Mouse (Mus musculus) monocyte, adult 2 months (primary cell): ENCODE measurements around the gene Myo6.
"Not testable (repeated sequence)": the region's sequence is repeated elsewhere in the genome, so short reads cannot be mapped to it uniquely, and the experiment has no call there.

Experiments
- DNase-seq, 2 experiments: peaks; one replicate each; pipeline ENCODE4 v3.0.0; 2022; ENCODE audit warnings: low spot score in 2 of 2, low read depth in 1 of 2

The Myo6 gene

DNA sequence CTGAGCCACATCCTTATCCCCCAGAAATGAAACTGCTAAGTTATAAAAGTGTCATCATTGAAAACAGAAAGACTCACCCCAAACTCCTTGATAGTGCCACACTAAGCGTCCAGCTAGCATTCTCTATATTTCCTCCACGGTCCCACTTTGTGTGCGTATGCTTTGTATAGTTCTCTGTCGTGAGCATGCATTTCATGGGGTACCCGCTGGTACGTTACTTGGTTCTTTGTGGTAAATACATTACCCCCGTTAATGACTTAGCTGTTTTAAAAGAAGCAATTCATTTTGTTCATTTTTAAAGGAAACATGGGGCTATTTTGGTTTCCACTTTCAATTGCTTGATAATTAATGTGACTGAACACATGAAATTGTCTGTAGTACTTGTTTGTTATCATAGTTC, 122.0 kb downstream of the Myo6 start:
- no peak for DNase-seq

DNA sequence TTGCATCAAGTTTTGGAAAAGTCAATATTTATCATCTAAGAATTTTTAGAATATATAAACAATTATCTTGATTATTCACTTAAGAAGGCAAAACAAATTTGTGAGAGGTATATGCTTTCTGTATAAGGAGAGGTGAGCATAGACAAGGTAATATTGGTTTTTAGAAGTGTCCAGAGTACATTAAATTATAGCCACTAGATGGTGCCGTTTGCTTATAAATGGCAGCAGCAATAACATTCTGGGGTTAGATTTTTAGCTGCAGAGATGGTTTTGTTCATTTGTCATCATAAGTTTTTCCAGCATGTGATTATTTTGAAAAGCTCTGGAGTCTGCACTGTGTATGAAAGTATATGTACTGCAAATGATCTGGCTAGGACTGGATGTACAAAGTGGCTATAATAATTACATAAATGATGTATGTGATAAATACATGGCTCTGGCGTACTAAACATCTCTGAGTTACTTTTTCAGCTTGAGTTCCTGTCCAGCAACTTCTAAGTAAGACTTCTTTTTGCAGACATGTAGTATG, 128.3 kb downstream of the Myo6 start:
- no peak for DNase-seq

DNA sequence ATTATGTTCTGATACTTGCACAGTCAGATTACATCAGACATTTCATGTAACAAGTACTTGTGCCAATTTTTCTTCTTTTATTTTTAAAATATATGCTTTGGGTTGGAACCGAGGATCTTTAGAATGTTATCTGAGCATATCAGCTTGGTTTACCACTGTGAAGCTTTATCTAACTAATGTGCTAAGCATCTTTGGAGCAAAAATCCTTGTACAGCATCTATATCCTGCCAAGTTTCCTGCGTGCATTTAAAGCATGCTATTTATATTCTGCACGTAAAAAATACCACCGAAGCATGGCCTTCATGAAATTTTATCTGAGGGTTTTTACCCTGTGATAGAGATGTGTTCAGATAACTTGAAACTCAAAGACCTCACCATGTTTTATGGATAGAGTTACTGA, 131.3 kb downstream of the Myo6 start:
- no peak for DNase-seq

DNA sequence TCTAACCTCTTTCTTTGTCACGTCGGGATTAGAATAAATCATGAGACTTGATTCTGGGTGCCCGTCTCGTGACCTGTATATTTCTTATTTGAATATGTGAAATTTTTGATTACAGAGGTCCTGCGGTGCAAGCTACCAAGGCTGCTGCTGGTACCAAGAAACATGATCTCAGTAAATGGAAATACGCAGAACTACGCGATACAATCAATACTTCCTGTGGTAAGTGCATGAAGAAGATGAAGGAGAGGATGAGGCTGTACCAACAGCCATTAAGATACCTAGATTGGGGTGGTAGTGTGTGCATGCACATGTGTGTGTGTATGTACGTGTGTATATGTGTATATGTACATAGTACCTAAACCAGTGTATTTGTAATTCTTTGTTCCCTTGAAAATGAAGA, 134.2 kb downstream of the Myo6 start:
- DNase-seq = no peak

DNA sequence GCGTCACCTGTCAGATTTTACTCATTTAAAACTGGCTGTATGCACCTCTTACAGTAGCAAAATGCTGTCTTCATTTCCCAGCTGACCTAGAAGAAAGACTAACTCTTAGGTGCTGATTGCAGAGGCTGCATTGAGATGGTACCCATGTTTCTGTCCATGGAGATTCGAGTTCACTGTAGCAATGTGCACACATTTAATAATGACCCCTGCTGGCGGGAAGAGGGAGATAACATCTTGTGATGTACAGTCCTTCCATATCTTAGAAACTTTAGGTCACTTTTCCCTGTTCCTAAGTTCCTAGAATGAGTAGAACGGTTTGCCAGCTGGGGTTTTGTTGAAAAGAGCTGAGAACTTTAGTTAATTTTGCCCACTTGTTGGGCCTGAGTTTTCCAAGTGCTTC, 138.7 kb downstream of the Myo6 start:
- DNase-seq = no peak

DNA sequence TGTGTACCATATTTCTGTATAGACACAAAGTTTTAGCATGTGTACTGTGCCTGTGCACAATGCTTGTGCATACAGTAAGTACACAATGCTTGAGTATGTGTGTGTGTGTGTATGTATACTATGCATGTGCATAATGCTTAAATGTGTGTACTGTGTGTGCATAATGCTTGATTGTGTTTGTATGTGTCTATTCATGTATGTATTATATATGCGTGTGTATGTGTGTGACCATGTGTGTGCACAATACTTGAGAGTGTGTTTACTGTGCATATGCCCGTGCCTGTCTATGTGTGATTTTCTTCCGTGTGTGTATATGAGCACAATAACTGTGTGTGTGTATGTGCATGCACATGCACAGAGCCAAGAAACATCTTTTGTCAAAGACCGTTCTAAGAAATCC, 141.6 kb downstream of the Myo6 start:
- no peak for DNase-seq

DNA sequence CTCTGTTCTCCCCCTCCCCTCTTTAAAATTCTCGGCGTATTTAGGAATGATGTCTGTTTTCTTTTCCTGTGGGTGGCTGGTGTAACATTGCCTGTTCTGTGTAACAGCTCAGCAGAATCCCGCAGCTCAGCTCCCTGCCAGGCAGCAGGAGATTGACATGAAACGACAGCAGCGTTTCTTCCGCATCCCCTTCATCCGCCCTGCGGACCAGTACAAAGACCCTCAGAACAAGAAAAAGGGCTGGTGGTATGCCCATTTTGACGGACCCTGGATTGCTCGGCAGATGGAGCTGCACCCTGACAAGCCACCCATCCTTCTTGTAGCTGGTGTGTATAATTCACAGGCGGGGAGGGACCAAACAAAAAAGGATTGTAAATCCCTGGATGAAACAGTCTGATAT, 142.0 kb downstream of the Myo6 start:
- no peak for DNase-seq

DNA sequence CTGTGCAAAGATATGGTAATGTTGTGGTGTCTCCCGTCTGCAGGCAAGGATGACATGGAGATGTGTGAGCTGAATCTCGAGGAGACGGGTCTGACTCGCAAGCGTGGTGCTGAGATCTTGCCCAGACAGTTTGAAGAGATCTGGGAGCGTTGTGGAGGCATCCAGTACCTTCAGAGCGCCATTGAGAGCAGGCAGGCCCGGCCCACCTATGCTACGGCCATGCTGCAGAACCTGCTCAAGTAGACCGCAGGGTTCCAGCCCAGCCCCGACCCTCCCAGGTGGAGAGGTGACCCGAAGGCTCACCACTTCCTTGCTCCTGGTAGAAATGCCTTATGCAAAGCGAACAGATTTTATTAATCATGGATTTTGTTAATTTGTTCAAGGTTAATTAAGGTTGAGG, 142.8 kb downstream of the Myo6 start:
- no peak for DNase-seq

DNA sequence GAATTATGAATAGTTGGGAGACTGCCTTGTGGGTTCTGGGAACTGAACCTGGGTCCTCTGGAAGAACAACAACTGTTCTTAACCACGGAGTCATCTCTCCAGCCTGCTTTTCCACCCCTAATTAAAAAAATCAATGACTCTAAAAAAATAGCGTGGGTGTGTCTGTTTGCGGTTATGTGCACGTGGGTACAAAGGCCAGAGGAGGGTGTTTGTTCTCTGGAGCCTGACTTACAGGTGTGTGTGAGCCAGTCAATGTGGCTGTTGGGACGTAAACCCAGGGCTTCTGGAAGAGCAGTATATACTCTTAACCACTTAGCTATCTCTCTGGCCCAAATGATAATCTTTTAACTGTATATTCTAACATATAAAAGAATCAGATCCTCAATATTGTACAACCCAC, 148.8 kb downstream of the Myo6 start:
- DNase-seq = no peak

DNA sequence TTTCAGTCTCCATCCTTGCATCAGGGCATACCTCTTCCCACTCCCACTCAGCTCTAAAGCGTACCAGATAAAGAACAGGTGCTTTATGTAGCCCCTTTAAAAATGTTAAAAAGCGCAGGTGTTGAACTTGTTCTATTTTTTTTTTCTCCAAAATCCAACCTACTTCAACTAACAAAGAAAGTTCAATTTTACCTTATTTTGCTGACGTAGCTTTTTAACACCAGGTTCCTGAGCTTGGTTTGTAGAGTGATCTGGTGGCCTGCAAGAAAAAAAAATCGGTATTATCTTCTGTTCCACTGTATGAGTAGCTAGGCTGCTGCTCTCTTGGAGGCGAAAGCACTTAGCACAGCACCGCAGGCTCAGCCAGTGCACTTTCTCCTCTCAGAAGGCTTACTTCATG, 151.1 kb downstream of the Myo6 start:
- no peak for DNase-seq

DNA sequence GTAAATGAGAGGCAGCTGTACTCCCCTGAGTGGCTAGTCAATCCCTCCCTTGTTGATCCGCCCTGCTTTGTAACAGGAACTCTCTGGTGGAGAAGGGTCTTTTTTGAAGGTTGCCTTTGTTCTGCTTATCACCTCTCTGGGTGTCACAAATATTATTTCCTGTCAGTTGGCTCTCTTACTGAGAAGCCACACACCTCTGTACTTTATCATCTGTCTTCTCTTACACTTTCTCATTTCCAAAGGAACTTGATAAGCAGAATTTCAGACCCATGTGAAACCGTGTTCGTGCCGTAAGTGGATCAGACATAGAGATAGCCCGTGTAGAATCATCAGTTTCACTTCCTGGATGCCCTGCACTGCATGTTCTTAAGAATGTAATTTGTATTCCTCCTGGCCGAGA, 153.2 kb downstream of the Myo6 start:
- DNase-seq = no peak

DNA sequence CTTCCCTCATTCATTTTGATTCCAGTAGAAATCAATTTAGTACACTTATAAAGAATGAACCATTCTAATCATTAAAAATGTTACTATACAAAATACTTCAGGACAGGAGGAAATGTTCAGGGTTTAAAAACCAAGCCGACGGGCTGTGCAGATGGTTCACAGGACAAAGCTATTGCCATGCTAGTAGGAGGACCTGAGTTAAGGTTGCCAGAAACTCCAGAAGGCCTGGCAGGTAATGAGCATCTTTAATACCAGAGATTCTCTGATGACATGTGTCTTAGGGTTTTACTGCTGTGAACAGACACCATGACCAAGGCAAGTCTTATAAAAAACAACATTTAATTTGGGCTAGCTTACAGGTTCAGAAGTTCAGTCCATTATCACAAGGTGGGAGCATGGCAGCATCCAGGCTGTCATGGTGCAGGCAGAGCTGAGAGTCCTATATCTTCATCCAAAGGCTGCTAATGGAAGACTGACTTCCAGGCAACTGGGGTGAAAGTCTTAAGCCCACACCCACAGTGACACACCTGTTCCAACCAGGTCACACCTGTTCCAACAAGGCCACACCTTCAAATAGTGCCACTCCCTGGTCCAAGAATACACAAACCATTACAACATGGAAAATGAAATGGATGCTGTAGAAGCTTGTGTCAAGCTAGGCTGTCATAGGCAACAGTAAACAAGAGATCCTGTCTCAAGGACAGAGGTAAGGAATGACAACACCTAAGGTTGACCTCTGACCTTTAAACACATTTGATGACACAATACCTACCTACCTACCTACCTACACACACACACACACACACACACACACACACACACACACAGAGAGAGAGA, 156.4 kb downstream of the Myo6 start:
- DNase-seq = not testable (repeated sequence)

DNA sequence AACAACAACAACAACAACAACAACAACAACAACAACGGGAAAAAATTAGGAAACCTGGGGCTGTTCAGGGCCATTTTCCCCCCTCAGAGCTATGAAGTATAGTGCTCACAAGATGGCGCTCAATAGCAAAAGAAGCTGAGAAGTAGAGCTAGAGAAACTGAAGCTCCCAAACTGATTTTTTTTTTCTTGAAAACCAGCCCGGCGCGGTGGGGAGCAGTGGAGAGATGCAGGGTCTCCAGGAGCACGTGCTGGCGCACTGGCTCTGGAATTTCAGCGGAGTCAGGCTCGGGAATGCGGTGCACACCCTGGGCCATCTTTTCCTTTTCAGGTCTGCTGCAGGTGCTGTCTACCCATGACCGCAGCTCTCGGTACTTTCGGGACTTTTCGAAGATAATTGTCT, 167.3 kb downstream of the Myo6 start:
- DNase-seq = no peak

DNA sequence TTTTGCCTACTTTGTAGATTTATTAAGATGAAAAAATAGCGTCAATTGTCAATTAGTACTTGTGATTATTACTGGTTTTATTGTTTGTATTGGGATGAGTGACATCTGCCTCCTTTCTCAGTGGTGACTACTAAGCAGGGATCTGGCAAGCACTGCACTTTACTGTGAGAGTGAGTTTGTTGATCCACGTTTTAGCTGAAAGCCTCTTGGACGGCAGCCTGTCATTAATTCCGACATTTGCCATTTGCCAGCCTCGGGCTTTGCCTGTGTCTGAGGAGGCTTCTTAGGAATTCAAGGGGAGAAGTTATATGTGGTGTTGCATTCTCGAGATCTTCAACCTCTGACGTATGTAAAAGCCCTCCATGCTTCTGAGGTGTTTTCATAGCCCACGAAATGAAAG, 168.6 kb downstream of the Myo6 start:
- DNase-seq = no peak

DNA sequence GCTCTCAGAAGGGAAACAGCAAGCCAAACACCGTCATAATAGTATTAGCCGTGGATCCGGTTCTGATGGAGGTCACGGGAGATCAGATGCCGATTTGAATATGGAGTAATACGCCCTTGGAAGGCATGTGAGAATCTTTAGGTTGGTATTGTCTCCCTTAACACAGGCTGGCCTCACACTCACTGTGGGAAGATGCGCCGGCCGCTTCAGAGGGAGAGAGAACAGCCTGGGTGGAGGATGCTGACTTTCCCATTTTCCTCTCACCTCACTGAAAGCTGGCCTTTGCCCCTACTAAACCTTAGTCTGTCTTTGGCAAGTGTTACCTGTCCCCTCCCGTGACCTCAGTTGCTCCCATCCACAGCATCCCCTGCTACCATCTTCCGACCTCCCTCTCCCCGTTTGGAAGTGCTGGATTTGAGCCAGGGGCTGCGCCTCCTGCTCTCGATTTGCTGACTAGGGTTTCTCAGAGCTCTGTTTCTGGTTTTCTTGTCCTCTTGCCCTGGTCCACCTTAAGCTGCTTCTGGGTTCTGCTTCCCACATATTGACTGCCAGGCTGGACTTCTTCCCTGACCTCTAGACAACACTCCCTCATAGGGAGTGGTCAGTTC, 169.3 kb downstream of the Myo6 start:
- DNase-seq = no peak

DNA sequence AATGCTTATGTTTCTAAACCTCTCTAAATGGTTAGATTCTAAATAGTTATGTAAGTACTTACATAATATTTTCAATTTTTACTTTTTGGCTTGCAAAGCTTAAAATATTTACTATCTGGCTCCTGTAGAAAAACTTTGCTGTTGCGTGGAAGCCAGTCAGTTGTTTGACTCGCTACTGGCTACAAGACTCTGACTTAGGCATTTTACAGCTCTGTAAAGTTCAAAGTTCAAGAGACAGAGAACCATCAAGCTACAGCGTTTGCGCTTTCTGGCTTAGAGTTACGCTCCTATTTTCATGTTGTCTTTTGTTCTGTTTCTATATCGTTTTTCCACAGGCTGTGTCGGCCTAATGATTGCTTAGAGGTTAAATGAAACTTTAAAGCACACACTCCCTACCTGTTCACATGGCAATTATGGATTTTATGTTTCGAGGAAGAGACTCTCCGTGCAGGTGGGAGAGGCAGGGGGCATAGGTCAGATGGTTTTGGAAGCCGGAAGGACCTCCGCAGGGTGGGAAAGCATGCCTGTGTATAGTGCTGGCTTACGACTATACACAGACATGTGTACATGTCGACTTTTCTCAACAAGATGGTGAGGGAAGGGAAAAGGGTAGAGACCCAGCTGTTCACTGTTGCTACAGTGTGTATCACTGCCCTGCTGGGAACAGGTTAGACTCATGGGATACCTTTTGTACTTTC, 171.0 kb downstream of the Myo6 start:
- no peak for DNase-seq

DNA sequence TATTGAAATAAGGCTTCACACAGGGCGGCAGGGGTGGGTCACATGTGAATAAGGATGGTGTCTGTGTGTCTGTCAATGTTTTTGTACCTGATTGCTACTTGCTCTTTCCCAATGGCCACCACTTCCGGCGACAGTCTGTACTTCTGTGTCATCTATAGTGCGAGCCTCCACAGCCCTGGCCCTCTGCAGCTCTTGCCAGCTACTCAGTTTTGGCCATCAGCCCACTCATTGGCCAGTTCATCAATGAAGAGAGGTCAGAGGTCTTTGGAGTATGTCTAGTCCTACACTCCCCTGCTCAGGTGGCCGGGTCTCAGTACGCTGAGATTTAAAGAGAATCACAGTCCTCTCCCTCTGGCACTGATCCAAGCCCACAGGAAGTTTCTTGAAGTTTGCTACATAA, 173.2 kb downstream of the Myo6 start:
- DNase-seq = no peak

DNA sequence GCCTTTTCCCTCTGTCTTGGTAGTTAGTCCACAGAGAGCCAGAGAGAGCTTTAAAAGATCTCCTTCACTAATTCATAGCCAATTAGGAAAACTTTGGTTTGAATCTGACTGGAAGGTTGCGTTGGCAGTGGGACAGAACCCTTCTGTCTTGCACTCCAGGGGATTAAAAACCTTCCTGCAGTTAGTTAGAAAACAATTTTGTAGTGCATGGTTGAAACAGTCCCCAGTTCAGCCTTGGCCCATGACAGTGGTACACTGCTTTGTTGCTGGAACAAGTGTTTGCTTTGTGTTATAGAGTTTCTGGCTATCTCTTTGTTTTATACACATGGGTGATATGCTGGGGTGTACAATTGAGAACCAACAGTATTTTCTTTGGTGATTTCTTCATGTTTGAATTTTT, 176.1 kb downstream of the Myo6 start:
- no peak for DNase-seq

DNA sequence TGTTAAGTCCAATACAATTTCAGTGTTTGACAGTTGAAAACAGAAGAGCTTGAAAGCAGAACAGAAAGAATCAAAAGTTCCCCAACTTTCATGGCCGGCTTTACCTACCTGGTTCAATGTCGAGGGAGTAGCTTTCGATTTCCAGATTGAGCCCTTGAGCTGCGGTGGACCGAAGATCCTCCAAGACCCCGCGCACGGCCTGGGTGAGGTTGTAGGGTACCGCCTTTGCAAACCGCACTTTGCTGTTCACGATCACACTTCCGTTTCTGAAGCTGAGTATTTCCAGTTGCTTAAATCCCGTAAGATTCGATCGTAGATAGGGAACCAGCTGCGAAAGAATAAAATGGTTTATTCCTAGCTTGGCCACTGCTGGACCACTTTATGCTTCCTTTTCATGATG, 176.9 kb downstream of the Myo6 start:
- no peak for DNase-seq

DNA sequence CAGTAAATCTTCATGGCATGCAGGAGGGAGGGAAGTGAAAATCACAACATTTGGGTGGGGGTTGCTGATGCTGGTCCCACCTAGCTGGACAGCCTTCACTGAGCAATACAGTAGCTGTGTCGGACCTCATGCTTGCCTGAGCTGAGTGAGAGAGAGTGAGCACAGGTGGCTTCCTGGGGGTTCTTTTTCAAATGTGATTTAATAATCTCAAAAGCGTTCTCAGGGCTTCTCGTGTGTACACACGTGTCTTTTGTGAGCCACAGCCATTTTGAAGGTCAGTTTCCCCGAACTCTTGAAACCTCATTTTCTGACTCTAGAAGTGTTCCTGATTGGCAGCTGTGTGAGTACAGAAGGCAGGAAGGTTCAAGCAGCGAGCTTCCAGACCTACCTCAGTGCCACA, 177.7 kb downstream of the Myo6 start:
- DNase-seq = no peak

DNA sequence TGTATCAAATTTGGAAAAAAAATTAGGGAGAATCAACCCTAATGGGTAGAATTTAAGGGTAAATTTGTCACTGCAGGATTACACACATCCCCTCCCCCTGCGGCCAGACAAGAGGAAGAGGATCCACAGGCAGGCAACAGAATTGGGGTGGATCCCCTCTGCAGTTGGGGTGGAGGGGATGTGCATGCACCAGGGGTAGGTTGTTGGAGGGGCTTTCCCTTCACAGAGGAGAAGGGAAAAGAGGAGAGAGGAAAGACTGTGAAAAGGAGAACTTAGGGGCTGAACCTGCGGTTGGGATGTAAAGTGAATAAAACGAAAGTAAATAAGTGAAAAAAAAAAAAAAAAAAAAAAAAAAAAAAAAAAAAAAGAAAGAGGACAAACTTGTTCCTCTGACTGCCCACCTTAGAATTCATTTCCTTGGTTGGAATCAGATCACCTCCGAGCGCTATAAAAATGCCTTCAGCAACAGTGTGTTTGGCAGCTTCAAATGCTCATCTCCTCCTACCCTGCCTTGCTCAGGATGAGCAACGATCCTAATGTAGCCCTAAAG, 179.7 kb downstream of the Myo6 start:
- no peak for DNase-seq

DNA sequence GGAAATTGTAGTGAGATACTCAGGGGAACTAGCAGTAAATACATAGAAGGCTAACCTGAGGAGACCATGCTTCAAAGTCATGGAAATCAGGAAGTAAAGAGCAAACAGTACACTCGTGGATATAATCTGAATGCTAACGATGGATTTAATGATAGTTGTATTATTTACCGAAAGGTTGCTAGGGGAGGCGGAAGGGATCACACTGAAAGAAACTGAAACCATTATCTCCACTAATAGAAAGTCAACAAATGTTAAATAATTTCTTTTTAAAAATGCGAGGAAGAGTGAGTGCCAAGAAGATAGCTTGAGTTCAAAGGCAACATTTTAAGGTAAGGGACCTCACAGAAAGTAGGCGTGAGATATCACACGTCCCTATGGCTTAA, 186.5 kb downstream of the Myo6 start:
- no peak for DNase-seq
